Mouse (Mus musculus) testis, postnatal 14 days (tissue): Measurements from ENCODE around the gene Tex12.
A peak's percentile ranks its signal among the peaks of the same experiment; 100 is the strongest.

ENCODE experiments used
- DNase-seq: peaks from one replicate; pipeline ENCODE4 v3.0.0; 2021; ENCODE audit warnings: low spot score

Gene Tex12

DNA sequence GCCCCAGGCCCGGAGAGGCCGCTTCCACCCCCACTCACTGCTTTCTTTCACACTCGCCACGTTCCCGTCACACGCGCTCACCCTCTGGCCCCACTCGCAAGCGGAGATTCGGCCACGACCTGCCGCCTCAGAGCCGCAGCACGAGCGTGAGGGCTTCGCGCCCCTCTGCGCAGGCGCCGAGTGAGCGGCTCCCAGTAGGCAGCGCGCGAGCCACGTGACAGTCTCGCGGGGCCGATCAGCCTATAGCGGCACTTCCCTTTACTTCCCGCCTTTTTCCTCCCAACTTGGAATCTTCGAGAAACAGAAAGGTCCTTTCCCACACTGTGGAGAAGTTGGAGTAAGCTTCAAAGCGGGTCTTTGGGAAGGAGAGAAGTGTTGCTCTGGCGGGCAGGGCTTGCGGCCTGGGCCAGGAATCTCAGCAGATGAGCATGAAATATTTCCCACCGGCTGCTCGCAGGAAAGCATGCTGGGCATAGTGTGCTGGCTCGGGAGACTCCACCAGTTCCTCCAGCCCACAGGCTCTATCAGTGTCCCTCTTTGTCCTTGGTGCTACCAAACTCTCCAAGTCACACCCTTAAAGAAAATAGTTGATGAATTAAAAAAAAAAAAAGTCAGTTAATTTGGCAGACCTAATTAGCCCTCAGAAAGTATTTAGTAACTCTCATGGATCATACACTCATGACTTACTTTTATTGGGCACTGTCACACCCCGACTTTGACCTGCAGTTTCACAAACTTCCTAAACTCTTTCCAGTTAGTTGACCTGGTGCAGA lies at the start of gene Tex12:
Tex12 (minus strand) TSS at position 181 of the 773 bp plus-strand sequence.
- DNase-seq, result peak; percentile 90

DNA sequence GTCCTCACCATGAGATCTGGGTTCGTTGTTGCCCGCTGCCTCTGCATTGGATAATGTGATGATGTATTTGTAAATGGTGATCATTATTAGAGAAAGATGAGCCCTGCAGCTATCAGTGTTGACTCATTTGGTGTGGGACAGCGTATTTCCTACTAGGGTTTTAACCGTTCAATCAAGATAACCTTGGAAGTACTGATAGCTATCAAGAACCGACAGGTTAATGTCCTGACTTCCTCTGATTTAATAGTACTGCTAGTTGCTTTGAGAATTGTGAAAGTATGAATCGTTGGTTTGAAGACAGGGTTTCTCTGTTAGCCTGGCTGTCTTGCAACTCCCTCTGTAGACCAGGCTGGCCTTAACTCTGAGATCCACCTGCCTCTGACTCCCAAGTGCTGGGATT lies 43.2 kb upstream of the Tex12 start:
- DNase-seq, result no peak

DNA sequence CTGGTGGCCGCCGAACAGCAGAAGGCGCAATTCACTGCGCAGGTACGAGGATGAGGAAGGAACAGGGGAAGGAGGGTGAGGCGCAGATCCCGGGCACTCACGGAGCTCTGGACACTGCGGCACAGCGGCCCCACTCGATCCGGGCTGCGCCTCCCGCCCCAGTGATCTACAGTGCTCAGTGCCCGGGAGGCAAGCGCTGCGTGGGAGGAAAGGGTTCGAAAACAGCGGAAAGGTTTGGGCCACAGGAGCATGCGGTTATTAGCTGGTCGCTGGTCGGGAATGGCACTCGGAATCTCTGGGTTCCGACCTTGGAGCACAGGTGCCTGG lies 42.8 kb upstream of the Tex12 start:
- DNase-seq, result no peak

DNA sequence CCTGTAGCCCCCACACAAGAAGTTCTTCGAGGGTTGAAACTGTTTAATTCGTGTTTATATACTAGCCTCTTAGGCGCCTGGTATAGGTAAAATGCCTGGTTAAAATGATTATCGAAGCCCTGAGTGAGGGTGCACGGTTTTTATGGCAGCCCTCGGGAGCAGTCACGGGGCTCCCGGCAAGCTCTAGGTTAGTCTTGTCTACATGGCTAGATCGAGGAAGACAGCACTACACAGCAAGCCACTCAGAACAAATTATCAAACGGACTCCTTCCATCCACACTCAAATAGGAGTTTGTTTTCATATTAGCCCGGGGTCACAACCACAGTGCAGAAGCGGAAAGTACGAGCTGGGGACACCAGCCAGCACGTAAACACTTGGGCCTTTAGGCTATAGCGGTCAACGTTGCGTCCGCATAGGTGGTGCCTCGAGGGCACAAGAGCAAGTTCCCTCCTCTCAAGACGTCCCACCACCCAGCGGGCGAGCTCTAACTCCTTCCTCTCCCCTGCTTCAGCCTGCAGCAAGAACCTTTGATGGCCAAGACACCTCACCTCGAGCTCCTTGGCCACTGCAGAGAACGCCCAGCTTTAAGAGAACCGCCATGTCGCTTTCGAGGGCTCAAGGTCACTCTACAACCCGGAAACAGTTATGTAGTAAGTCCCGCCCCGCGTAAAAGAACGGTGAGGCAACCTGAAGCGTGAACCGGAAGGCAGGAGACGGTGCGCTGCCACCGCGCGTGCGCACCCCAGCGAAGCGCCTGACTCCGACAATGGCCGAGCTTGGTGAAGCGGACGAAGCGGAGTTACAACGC lies 42.3 kb upstream of the Tex12 start, which contains the start of the genes Sdhd and Timm8b:
Sdhd (minus strand) TSS at position 624 of the 809 bp plus-strand sequence.
Timm8b (plus strand) TSS at position 722 of the 809 bp plus-strand sequence.
- DNase-seq, result peak; percentile 94

DNA sequence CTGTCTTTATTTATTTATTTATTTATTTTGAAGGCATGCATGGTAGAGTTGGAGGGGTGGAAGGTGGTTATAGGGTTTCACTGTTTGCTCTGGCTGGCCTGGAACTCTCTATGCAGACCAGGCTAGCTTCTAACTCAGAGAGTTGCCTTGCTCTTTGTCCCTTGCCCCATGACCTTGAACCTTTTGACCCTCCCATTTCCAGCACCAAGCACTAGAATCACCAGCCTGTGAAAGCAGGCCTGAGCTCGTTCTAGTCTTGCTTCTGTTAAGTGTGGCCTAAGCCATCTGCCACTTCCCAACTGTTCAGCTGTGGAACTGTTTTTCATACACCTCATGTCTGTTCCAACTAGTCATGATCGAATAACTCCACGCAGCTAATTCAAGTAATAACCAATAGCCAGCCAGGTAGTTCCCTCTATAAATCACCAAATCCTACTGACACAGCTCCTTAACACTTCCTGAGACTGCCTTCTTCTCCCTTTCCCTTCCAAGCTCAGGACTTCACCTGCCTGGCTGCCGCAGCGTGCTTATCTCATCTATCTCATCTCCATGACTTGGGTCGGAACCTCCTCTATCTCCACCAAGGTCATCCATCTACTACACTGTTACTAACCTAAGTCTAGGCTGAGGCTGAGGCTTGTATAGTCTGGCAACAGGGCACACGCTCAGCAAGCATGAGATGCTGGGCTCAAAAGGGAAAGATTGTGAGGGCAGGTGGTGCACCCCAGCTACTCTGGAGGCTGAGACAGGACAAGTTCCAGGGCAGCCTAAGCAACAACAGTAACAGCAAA lies 41.1 kb upstream of the Tex12 start:
- DNase-seq, result no peak

DNA sequence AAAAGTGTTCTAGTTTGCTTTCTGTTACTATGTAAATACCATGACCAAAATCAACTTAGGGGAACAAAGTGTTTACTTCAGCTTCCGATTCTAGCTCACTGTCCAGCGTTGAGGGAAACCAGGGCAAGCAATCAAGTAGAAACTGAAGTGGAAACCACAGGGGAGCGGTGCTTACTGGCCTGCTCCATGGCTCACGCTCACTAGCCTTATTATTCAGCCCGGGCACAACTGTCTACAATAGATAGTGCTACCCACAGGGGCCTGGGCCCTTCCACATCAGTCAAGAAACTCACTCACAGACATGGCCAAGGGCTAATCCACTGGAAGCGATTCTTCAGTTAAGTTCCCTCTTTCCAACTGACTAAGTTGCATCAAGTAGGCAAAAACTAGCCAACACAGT lies 40.4 kb upstream of the Tex12 start:
- no peak for DNase-seq

DNA sequence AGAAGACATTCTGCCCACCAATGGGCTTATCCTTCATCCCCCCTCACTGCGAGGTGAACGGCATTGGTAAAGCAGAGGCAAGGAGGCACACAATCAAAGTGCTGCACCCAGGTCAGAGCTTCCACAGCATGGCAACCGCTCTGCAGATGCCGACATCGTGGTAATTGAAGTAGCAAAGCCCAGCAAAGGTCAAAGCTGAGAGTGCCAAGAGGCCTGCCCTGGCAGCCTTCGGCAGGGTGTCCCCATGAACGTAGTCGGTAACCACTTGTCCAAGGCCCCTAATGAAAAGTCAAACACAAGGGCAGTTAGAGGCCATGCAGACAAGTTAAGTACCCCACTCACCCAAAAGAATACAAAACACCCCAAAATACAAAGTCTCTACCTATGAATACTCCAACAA lies 35.8 kb upstream of the Tex12 start:
- DNase-seq, result no peak

DNA sequence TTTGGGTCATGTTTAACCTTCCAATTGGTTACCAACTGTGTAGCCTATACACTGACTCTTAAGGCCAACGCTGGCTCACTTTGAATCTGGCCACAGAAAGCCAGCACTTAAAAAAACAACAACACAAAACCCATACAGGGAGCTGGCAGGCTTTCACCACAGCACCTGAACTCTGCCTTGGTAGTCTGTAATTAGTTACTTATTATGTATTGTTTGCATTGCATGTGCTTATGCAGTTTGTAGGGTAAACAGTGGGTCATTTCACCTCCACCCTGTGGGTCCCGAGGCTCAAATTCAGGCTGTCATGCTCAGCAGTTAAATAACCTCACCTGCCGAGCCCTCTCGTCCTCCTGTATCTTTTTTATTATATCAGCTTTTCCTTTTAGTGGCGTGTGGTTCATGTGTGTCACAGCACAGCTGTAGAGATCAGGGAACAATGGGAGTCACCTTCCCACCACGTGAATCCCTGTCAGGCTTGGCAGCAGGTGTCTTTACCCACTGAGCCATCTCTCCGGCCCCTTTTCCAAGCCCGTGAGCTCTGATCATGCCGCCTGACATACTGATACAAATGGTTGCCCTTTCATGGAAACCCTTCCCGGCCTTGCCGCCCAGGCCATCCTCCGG lies 33.8 kb upstream of the Tex12 start:
- DNase-seq, result no peak

DNA sequence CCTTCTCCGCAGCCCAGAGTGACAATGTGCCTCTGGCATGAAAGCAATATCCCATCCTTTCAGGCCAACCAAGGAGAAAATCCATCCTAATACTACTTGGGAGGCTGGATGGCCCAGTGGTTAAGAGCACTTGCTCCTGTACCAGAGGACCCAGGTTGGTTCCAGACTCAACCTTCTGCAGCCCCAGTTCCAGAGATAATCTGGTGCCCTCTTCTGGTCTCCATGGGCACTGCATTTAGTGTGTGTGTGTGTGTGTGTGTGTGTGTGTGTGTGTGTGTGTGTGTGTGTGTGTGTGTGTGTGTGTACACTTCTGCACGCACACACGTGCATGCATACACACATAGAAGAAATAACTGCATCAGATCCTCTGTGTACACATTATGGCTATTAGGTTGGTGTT lies 32.4 kb upstream of the Tex12 start:
- DNase-seq, result no peak

DNA sequence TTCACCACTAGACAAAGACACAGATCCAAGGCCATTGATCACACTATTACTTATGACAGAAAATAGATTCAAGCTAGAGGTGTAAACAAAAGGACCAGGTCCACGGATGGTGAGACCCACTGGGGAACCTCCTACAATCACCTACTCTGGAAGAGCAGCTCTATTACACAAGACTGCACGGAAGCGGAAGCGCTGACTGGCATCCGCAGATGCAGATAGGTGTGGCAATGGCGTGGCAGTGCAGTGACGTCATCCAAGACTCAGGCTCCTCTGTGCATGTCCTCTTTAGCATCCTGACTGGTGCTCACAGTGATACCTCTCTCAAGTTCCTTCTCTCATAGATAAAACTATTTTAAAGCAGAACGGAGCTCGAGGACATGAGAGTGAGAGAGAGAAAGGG lies 31.8 kb upstream of the Tex12 start:
- no peak for DNase-seq

DNA sequence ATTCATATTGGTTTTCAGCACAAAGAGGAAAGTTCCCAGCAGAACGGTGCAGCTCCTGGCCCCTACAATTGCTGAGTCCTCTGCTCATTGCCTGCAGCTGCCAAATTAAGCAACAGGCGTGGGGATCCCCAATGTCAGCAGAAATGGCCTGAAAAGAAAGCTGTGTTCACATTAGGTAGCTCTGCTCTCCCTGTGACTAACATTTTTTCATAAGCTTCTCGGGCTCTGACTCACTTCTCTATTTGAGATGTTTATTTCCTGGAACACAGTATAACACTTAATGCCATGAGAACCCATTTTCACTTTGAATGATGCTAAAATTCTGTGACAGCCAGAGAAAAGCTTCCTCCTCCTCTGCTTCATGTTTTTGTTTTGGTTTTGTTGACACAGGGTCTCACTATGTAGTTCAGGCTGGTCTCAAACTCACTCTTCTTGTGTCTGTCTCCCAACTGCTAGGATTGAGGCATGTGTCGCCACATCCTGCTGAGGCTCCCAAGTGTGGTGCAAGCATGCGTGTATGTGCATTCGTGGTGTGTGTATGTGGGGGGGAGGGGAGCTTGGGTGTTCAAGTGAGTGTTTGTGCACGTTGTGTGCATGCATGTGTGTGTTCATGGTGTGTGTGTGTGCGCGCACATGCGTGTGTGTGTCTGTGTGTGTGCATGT lies 29.9 kb upstream of the Tex12 start:
- no peak for DNase-seq

DNA sequence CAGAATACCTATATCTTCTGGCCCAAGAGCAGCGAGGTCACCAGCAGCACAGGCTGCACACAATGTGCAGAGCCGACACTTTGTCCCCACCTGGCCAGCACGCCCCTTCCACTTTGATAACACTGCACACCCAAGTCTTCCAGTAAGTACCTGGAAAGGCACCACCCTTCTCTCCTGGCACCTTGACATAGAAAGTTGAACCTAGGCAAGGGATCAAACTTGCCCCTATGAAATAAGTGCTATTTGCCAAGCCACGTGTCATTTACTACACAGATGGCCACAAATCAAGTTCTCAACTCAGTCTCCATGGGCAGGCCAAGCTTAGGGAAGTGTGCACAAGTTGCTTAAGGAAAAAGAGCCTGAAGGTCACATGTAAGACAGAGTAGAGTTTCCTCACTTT lies 25.8 kb upstream of the Tex12 start:
- no peak for DNase-seq

DNA sequence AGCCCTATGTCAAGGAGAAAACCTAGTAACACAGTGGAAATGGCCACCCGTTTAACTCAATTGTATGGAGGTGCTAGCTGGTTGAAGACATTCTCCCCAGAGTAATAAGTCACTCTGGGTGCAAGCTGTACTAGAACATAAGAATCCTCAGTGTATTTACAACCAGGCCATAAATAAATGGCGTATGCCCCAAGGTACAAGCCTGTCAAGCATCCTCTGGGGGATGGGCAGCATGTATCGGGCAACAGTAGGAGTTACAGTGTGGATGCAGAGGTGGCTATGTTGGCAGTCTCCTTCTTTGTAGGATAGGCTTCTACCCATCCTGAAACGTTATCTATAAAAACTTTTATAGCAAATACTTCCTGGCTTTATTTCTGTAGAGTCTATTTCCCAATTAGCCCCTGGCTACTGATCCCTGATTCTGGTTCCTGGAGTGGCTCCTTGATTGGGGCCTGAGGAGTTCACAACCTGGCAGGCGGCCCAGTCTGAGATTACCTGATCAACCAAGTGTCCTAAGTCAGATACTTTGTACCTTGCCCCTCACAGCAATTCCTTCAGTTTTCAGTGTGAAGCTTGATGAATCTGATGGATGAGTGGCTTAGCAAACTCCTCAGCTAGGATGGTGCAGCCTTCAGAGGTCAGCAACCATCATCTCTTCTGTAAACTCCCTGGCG lies 24.2 kb upstream of the Tex12 start:
- no peak for DNase-seq

DNA sequence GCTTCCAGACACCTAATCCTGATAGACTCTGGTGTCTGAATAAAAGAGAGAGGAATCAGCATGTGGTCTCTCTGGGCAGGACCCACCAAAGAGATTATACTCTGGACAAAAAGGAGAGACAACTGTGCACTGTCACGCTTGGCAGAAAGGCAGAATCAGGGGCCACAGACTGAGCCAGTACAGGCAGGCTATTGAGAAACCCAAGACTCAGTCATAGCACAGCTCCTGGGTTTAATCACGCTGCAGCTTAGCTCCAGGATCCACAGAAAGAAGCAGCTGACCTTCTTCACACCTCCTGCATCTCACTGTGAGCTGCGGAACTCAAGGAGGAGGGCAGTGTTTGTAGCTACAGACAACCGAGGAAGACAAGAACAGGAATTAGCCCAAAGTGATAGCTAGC lies 19.2 kb upstream of the Tex12 start:
- DNase-seq, result no peak

DNA sequence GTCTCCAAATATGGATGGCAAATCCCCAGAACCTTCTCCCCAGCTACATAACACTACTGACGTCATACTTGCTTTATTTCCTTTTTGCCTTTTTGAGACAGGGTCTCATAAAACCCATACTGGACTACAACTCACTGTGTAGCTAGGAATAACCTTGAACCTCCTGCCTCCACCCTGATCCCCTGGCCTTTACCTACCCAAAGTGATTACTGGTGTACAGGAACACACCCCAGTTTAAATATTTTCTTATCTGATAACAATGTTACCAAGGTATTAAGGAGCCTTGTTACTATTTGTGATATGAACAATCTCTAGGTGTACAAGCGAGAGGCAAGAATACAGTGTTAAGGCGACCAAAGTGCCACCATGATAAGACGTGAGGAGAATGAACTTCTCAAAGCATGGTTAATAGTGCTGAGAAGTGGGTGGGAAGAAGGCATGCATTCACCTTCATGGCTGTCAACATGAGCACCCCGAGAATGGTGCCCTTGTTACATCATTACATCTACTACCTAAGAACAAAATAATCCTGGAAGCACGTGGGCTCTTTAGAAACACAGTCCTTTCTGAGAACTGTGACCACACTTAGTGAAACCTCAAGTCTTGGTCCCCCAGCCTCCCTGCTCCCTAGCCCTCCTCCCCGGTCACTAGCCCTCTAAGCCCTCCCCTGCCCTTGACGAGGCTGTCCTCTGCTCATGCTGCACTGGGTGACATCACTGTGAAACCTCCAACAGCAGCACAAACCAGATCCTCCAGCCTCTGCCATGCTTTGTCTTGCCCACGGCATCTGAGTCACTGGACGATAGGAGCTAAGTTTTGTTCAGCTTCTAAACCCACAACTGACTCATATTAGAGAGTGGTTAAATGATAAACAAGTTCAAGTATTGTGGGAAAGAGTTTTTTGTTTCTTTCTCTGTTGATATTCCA lies 8.7 kb upstream of the Tex12 start:
- DNase-seq, result no peak

DNA sequence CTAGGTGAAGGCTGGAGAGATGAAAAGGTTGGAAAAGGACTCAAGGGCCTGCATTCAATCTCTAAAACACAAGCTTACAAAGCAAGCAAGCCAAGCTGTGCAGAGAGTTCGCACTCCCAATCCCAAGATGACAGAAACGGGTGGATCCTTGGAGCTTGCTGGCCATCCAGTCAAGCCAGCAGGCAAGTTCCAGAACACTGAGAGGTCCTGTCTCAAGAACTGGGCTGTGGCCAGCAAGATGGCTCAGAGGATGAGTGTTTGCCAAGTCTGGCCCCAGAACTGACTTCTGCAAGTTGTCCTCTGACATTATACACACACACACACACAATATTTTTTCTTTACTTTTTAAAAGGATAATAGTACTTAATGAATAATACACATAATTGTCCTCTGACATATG lies 6.8 kb upstream of the Tex12 start:
- DNase-seq, result no peak

DNA sequence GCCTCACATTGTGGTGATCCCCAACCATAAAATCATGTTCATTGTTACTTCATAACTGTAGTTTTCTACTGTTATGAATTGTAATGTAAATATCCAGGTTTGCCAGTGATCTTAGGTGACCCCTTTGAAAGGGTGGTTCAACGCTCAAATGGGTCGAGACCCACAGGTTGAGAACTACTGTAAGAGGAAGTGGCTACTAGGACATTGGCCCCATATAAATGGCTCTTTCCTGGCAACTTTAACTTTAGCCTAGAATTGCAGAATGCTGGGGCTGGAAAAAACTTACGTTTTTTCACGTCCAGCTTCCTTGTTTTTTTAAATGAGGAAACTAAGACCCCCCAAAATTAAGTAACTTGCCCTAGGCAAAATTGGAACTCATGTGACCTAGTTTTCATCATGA lies 6.2 kb upstream of the Tex12 start:
- DNase-seq, result no peak

DNA sequence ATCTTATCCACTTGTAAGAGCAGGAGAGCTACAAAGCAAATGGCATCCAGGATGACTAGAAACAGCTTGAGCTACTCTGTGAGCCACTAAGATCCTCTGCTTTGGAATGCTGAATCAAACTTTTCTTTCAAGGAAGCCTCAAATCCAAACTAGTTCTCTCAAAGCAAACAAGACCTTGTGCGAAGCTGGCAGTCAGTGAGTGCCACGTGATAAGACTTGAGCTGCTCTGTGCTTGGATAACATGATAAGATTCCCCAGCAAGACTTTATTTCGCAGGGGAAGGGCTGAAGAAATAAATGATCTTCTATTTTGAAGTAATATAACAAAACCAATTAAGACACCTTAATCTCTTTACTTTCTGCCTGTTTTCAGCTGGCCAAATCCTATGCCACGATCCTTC lies 4.8 kb upstream of the Tex12 start:
- no peak for DNase-seq

DNA sequence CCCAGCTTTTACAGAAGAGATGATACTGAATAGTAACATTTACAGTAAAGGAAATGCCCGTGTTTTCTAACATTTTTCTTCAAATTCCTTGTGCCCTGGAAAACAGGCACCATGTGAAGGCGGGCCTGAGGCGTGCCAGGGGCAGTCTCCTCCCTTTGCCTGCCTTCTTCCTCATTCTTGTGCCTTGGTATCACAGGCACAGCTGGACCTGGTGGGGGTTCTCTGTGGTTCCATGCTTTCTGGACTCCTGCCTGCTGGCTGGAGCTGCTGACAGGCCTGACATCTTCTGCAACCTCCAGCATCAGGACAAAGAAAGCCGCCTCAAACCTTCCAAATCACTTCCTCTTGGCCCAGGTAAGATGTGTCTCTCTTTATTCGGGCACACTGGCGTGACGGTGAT lies 4.0 kb upstream of the Tex12 start:
- DNase-seq, result no peak

DNA sequence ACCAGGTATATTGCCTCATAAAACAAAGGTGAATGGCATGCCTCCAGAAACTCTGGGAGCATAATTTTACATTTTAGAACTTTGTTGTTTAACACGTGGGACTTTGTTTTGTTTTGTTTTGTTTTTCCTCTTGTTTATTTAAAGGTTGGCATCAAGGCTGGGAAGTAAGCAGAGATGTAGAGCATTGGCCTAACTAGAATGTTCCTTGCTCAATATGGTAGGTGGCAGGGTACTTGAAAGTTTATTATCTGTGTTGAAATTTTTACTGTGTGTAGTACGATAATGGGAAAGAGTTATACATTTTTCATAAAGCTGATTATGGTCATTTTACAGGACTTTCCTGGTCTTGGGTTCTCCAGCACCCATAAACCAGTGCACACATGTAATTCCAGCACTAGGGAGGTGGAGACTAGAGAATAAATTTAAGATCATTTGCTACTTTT lies 814 bp upstream of the Tex12 start:
- no peak for DNase-seq
